Mouse (Mus musculus) thymus, adult 18-20 months (tissue): ENCODE results near the gene Zfp541.

Source experiments
- DNase-seq, 2 experiments: peaks; one replicate each; pipeline ENCODE4 v3.0.0; 2022; ENCODE audit warnings: mixed read lengths in 2 of 2

Gene Zfp541

DNA sequence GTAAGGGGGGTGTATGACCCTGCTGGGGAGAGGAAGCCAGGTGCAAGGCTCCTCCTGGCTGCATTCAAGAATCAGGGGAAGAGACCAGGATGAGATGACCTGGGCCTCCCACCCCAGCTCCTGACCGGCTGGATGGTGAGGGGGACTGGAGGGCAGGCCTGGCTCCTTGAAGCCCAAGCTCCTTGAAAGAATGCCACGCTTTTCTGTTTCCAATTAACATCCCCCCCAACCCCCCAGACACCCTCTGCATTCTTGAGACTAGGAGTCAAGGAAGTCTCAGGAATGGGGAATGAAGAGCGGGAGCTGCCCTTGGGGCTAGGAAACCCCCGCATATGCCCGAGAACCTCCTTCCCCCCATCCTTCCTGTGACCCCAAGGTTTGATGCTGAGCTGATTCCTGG lies 17.1 kb upstream of the Zfp541 start:
- no peak for DNase-seq

DNA sequence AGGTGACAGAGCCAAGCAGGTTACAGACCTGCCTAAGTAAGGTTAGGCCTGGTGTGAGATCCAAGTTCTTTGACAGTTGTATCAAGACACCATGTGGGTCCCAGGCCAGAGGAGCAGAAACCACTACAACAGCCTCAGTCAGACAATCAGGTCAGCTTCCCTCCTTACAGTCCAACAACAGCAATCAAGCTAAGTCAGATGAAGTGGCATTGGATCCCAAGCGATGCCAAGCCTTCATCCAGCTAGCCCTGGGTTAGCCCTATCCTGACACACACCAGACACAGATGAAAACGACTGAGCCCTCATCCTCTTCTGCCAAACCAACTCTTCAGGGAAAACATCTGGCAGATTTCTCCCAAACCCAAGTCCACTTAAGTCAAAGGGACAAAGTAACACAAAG lies 16.1 kb upstream of the Zfp541 start:
- no peak for DNase-seq

DNA sequence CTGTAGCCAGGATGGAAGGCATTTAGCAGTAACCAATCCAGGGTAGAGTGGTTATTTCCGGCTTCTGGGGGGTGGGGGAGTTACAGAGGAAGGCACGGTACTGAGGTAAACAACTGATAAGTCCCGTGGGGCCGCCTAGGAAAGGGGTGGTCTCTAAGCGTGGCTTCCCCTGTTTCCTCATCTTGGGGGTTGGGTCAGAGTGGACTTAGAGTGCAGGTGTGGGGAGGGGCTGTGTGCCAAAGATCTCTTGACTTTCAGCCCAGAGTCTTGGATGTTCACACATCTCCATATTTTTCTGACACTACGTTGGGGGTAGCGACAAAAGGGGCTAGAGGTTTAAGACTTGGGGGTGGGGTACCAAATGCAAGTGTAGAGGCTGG lies 15.5 kb upstream of the Zfp541 start:
- peak; percentile 77 to 90 for DNase-seq

DNA sequence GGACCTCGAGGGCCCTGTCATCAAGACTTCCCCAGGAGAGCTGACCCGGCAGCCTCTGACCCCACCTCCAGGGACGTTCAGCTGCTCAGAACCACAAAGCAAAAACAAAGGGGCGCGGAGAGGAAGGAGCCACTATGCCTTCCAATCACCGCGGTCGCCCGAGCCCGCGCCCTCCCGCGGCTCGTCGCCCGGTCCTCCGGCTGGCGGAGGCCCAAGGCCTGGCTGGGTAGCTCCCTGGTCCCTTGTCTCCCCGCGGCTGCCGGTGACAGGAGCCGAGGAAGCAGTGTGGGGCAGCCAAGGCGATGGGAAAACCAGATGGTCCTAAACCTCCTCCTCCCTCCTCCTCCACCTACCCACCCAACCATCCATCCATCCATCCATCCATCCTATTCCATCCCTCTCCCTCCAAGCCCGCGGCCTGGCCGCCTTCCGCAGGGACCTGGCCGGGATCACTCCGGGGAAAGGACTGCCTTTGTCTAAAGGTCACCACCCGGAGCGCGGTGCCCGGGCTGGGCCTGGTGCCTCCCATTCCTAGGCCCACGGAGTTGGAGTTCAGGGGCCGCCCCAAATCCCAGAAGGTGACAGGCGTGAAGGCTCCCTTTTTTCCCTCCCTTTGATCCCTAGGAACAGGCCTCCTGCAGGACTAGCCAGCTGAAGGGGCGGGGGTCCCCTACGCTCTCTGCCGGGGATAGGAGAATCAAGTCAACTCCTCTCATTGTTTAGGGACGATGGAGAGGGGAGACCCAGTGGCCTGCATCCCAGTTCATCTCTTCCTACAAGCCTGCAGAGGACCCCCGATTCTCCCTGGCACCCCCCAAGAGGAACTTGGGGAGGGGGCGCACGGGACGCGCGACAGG lies 14.9 kb upstream of the Zfp541 start:
- DNase-seq: peak; percentile 64 to 72

DNA sequence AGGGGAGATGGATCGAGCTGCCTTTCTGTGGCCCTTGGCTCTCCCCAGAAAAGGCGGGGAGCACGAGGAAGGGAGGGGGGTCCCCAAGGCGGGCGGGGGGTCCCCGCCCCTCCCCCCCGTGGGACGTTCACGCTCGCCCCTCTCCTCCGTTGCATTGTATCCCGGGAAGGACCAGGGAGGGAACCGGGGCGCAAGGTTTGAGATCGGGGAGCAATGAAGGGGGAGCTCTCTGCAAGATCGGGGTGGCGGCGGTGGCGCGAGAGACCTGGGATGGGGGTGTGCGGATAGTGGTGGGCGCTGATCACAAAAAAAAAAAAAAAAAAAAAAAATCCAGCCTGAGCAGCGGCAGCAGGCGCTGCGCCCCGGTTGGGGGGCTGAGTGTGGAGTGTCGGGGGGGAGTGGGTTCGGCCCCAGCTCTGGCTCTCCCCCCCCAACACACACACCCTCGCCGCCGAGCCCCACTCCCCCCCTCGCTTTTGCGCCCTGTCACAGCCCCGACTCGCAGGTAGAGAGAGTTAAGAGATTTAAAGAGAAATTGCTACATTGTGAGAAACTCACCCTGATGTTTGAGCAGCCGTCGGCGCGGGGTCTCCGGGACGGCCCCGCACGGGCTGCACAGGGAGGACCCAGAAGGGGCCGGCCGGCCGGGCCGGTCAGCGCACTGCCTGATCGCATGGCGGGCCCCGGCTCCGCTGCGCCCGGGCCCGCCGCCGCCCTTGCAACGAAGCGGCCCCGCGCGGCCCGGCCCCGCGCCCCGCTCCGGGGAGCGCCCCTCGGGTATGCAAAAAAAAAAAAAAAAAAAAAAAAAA lies 14.1 kb upstream of the Zfp541 start, which contains the start of gene Bicra:
TSS of gene Bicra (minus strand) at position 584 of the 809 bp plus-strand sequence.
- DNase-seq: peak; percentile 64 to 74

DNA sequence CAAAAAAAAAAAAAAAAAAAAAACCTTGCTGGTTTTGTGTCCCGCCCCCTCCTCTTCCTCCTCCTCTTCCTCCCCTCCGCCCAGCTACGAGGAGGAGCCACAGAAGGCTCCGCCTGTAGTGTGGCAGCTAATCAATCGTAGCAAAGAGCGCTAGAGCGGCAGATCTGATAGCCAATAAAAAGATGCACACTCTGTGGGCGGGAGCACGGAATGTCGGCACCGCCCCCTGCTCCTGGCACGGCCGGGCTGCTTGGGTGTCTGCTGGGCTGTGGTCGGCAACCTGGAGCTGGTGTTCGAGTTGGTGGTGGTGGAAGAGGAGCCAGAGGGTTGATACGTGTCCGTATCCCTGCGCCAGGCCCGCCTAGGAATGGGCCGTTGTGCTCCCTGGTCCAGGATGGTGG lies 13.4 kb upstream of the Zfp541 start:
- peak; percentile 93 to 96 for DNase-seq

DNA sequence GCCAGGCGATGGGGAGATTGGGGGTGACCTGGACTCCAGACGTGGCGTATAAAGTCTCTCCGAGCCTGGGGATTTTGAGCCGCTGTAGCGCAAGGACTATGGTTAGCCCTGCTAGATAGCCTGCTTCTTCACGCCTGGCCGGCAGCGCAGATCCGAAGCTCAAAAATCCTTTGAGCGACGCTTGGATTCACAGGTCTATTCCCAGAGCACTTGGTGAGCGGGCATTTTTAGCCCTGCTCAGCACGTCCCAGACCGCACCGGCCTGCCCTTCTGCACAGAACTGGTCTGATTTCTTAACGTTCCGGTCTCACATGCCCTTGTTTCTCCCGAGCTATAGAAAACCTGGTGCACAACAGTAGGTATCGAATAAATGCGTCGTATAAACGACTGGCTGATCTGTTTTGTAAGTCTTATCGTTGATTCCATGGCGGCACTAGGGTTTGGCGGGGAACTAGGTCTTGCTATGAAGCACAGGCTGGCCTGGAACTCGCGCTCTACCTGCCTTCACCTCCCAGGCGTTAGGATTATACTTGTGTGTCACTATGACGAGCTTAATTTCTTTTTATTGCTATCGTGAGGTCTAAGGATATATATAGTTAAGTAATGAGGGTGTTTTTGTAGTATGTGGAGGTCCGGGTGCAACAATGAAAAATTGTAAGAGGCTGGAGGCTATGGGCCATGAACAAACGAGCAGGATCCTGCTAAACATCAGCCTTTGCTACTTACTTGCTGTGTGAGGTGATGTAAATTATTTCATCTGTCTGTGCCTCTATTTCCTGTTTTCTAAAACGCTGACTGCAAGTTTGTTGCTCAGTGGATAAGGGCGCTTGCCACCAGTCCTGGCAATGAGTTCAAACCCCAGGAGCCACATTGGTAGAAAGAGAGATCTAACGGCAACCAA lies 12.7 kb upstream of the Zfp541 start:
- no peak for DNase-seq

DNA sequence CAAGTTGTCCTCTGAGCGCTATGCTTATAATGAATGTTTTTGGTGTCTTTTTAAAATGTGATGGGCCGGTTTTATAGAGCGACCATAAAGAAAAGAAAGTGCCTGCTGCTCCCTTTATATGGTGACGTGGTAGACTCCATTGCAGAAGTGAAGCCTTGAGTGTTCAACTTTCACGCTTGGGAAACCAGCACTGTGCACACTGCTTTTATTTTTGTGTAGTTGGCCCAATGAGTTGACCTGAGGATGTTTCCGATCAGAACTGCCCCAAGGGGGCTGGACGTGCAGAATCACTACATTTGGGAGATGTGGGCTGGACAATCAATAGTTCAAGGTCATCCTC lies 12.1 kb upstream of the Zfp541 start:
- DNase-seq: no peak

DNA sequence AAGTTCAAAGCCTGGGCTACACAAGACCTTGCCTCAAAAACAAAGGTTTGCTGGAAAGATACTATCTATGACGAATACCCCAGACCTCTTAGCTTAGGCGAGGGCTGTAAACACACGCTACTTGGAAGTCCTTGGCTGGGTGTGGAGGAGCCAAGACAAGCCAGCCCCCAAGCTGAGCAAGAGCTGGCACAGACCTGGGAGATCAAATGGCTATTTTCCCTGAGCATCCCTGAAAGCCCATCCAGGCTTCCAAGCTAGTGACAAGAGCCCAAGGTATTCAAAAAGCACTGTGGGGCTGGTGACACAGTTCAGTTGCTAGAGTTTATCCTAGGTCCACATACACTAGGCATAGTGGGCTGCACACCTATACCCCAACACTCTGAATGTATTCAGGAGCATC lies 11.0 kb upstream of the Zfp541 start:
- DNase-seq: no peak

DNA sequence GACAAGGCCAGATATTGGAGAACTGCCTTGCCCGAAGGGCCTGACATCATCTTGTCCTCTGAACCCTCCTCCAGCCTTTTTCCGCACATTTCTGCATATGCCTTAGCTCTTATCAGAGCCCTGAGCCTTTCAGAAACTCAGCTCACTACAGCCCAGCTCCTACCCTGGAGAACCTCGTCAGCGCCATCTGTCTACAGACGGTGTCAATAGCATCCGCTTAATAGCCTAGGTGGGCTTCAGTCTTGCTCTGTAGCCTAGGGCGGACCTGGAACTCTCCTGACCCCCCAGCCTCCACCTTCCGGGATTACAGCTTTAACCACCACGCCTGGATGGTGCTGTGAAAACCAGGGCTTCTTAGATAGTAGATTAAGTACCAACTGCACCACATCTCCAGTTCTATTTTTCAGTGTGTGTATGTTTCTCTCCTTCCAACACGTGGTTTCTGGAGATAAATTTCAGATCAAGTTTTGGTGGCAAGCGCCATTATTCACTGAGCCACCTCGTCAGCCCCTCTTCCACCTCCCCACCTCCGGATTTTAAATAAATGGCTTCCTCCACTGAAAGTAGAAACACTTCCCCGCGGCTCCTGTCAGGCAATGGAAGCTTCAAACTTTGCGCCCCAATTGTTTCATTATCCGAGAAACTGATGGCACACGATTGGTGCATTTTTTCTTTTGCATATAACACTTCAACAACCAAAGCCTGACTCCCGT lies 9.6 kb upstream of the Zfp541 start:
- DNase-seq: peak; percentile 66 to 80

DNA sequence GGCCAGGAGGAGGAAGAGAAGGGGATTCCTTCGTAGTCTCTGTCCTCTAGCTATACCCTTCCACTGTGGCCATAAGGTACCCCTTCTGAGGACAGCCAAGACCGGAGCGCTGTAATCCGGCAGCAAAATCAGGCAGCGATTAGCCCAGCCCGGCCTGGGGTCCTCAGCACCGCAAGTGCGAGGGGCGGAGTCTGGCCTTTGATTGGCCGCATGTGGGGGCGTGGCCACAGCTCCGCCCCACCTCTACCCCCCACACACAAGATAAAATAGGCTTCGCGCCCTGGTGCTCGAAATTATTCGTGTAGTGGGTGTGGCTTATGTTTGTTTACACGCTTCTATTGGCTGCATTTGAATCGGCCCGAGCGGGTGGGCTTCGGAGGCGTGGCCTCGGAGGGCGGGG lies 8.9 kb upstream of the Zfp541 start:
- DNase-seq: peak; percentile 91 to 94

DNA sequence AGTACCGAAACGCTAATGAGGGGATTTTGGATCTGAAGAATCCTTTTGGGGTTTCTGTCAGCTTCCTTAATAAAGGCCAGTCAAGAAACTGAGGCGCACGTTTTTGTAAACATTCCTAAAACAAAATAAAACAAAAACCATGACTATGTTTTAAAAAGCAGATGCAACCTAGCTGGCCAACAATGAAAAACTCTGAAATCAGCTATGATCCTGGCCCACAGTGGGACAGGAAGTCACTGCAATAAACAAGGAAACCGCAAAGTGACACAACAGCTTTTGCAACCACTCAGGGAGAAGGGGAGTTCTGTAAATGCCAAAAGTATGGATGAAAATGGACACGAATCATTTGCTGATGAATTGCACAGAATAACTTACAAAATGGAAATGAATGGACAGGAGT lies 8.5 kb upstream of the Zfp541 start:
- no peak for DNase-seq

DNA sequence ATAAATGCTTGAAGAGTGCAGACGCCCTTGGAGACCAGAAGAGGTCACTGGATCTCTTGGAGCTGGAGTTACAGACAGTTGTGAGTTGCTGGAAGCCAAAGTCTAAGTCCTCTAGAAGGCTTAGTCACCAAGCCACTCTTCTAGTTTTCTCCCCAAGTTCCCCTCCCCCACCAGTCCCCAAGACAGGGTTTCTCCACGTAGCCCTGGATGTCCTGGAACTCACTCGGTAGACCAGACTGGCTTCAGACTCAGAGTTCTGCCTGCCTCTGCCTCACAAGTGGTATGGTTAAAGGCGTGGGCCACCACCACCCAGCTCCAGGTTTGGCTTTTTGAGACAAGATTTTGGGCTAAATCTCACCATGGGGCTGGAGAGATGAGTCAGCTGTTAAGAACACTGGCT lies 6.6 kb upstream of the Zfp541 start:
- no peak for DNase-seq

DNA sequence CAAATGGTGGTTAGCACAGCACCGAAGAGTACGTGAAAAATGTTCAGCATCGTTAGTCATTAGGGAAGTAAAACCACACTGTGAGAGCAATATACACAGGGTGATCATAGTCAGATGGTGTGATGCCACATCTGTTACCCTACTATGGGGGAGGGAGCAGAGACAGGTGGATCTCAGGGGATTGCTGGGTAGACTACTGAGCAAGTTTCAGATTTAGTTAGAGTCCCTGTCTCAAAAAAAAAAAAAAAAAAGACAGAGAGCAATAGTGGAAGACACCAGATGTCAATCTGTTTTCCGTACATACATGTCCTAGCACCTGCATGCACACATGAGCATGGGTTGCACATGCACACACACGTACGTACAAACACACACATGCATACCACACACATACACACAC lies 5.9 kb upstream of the Zfp541 start:
- no peak for DNase-seq

DNA sequence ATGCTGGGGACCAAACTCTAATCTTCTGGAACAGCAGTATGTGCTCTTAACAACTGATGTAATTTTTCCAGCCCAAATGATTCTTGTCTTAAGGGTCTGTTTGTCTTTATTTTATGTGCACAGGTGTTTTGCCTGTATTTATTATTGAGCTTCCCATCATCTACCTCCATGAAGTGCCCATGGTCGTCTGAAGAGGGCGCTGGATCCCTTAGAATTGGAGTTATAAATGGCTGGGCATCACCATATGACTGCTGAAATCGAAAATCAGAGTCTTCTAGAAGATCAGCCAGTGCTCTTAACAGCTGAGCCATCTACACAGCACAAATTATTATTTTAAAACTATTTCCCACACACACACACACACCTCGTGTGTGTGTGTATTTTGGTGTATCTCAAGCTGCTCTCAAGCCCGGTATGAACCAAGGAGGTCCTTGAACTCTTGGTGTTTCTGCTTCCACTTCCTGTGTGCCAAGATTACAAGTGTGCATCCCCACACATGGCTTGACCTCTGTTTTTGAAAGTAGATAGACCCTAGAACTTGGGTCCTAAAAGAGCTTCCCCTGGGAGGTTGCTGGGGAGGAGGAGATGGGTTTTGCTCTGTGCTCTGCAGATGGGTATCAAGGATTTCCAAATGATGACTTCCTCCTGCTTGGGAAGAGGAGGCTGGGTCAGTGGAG lies 5.0 kb upstream of the Zfp541 start:
- DNase-seq: no peak

DNA sequence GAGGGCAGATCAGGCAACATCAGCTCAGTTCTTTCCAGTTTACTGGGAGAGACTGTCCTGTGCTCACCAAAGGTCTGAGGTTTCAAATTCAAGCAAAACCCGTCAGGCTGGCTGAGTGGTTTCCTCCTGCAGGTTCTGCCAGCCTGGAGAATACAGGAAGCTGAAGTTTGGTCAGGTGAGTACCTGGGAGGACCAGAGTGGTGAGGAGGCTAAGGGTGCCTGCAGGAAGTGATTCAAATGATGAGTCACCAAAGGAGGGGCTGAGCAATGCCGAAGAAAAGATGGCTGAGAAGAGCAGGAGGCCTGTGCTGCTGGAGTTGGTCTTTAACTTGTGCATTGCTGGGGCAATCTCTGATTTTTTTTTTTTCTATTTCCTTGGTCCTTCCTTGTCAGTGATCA lies 4.5 kb upstream of the Zfp541 start:
- no peak for DNase-seq

DNA sequence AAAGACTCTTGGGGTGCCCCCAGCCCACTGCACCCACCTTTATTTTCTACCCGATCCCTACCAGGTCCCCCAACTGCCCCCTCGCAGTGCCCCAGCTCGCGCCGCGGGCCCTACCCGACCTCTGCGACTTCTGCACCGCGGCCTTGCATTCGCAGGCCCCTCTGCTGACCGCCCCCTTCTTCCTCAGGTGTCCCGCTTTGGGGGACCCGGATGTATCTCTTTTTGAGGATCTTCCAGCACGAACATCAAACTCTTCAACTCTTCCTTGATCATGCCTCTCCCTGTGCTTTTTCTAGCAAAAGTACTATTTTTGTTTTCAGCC lies 446 bp downstream of the Zfp541 start:
- DNase-seq: no peak

DNA sequence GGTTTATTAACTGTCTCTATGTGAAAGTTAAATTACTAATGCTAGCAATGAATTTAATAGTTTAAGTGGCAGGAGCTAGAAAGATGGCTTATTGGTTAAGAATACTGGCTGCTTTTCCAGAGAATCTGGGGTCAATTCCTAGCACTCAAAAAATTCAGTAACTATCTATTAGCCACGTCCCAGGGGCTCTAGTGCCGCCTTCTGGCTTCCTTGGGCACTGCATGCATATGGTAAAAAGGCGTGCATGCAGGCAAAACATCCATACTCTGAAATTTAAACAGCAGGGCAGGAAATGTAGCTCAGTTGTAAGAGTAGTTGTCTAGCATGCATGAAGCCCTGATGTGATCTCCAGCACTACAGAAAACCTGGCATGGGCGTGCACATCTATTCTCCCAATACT lies 1.9 kb downstream of the Zfp541 start:
- DNase-seq: no peak

DNA sequence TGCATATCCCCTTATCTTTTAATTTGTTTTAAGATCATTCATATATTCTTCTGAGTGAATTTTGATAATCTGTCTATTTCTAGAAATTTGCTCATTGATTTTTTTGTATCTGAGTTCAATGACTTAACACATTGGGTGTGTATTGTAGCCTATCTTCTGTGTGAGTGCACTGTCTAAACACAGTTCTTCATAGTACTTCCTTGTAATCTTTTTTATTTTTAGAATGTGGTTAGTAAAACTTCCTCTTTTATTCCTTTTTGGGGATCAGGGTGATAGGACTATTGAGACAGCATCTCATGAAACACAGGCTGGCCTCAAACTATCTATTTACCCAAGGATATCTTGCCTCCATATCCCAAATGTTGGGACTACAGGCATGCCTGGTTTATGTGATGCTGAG lies 9.2 kb downstream of the Zfp541 start:
- DNase-seq: no peak

DNA sequence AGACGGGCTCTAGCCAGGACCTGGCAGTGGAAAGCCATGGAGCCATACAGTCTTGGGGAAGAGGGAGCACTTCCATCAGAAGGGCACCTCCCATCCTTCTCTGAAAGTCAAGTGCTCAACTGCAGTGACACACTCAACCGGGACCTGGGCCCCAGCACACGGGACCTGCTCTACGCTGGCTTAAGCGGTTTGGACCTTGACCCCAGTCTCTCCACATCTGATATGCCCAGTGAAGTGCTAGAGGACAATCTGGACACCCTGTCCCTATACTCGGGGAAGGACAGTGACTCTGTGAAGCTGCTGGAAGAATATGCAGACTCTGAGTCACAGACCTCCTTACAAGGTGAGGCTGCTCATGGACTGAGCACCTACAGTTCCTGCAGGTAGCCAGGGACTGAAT lies 10.3 kb downstream of the Zfp541 start:
- no peak for DNase-seq

DNA sequence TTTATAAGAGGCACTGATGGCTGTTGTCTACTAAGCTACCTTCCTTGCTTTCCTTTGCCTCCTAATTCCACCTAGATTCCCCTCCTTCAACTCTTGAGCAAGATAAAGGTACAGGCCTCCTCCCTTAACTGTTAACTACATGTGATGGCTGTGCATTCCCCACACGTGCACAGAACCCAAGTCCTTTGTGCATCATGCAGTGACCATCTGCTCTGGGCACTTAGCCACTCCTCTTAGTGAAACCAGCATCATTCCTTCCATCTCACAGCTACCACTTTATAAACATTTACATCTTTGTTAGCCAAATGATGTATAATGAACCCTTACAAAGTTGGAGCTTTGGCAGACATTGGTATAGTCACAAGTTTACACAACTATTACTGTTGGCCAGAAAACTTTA lies 18.3 kb downstream of the Zfp541 start:
- no peak for DNase-seq

DNA sequence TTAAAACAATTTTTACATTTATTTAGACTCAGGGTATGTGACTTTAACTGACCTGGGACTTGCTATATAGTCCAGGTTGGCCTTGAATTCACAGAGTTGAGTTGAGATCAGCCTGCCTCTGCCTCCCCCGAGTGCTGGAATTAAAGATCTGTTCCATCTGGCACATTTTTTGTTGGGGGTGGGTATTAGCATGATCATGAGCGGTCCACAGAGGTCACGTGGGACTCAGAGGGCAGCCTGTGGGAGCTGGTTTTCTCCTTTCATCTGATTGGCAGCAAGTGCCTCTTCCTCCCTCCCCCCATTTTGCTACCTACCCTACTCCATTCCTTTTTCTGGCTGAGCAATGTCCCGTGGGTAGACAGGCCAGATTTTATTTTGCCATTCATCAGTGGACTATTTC lies 19.0 kb downstream of the Zfp541 start:
- DNase-seq: no peak
